Mouse (Mus musculus) kidney, postnatal 0 days (tissue): ENCODE data around the gene Clic3. TPM values are rescaled to one million over a fixed set of nuclear protein-coding genes. Genes with fewer than 3 reads are reported as not detected.
A peak's percentile ranks its signal among the peaks of the same experiment; 100 is the strongest.

Source experiments
- ATAC-seq: fragments of 200-750 bp; cut with Nextera tagmentation; replicated peaks from 2 replicates; pipeline ENCODE4 v1.8.0; 2017; ENCODE audit warnings: low read depth, moderate number of reproducible peaks, moderate TSS enrichment, moderate library complexity; ENCODE audit not compliant: low FRiP score
- DNase-seq: peaks from one replicate; pipeline ENCODE4 v3.0.0-alpha.2; 2016; ENCODE audit warnings: low spot score
- H3K27ac ChIP-seq: fragments of 300-500 bp; sonication (generic); 2 replicates; pipeline ENCODE4 v1.5.1; 2014; ENCODE audit warnings: mild to moderate bottlenecking
- H3K27me3 ChIP-seq: fragments of 300-500 bp; sonication (generic); 2 replicates; pipeline ENCODE4 v1.6.1; 2014; ENCODE audit warnings: low read length, mixed read lengths; ENCODE audit not compliant: insufficient read depth
- H3K36me3 ChIP-seq: fragments of 300-500 bp; sonication (generic); 2 replicates; pipeline ENCODE4 v1.6.1; 2014; ENCODE audit warnings: low read length, mixed read lengths; ENCODE audit not compliant: insufficient read depth
- H3K4me1 ChIP-seq: fragments of 300-500 bp; sonication (generic); replicated peaks from 2 replicates; pipeline ENCODE4 v1.6.1; 2014; ENCODE audit warnings: antibody characterized with exemption, low read length, mixed read lengths; ENCODE audit not compliant: insufficient read depth
- H3K4me2 ChIP-seq: fragments of 300-500 bp; sonication (generic); 2 replicates; pipeline ENCODE4 v1.6.1; 2014; ENCODE audit warnings: mild to moderate bottlenecking, low read length, moderate library complexity, mixed read lengths
- H3K4me3 ChIP-seq: fragments of 300-500 bp; sonication (generic); replicated peaks from 2 replicates; pipeline ENCODE4 v1.5.1; 2014; ENCODE audit warnings: low read depth, low read length
- H3K9ac ChIP-seq: fragments of 300-500 bp; sonication (generic); 2 replicates; pipeline ENCODE4 v1.6.1; 2014; ENCODE audit warnings: low read depth, low read length
- H3K9me3 ChIP-seq: fragments of 300-500 bp; sonication (generic); replicated peaks from 2 replicates; pipeline ENCODE4 v1.6.1; 2016; ENCODE audit warnings: low read length, inconsistent platforms, mixed read lengths
- CTCF ChIP-seq: IDR thresholded peaks from 2 replicates; pipeline ENCODE4 v1.5.1; 2016; ENCODE audit warnings: antibody characterized with exemption, low read depth, mild to moderate bottlenecking, moderate library complexity
- WGBS: fragments of 180-500 bp; shearing (Covaris S2); extraction: QIAGEN DNeasy Blood & Tissue Kit; methylation state at CpG from one replicate; pipeline ENCODE4 v1.1.7; 2014; 5-methylcytosine and 5-hydroxymethylcytosine counted together
- polyA plus RNA-seq: library from polyadenylated mRNA; unstranded; fragments of >200 nt; fragmentation: Nextera tagmentation; extraction: Ambion mirVana; gene quantifications from 2 replicates; pipeline ENCODE4 v1.2.1, GENCODE M21; 2015

Gene Clic3
- polyA plus RNA-seq, 1 experiment from 2014 or later: 10.3 TPM

DNA sequence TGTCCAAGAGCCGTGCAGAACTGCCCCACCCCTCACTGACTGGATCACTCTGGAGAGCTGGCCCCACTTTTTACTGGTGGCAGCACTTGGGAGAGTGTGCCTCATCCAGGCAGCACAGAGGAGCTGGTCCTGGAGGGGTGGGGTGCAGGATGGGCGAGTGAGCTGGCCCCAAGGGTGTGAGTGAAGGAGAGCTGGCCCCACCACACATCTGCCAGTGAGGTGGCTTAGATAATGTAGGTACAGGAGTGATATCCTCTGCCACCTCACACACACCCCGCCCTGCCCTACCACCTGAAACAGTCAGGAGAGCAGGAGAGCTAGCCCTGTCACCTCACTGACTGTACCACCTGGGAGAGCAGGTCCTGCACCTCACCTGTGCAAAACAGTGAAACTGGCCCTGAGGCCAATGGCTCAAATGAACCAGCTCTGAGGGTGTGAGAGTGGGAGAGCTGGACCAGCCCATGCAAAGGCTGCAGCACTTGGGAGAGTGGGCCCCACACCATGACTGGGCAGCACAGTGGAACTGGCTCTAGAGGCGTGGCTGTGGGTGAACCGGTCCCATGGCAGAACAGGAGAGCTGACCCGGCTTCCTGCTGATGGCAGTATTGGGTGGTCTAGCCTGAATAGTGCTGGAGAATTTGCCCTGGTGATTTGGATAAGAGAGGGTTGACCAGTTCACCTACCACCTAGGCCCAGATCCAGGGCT, 31.5 kb downstream of the Clic3 start:
- ATAC-seq: no peak

DNA sequence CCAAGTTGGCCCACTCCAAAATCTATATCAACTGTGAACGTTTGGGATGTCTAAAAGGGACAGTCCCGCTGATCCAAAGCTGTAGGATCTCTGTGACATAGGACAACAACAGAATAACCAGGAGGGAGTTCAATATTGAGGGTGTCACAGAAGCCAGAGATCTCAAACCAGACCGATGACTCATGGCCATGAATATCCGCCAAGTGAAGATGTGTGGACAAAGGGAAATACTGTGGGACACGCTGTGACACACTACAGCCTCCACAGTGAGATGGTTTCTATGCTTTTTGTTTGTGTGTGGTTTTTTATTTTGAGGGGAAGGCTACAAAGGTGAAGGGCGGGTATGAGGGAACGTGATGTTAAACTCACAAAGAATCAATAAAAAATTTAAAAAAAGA, 32.0 kb downstream of the Clic3 start:
- Histone ChIP-seq H3K9ac (no peak overlapping the region), H3K36me3 (no peaks in the 10 kb centered on the region), H3K9me3 (no peaks in the 10 kb centered on the region), H3K27ac (no peak overlapping the region), H3K27me3 (no peaks in the 10 kb centered on the region; the same call in 1 of the 2 replicates), H3K4me3 (no peak overlapping the region), H3K4me1 (no peaks in the 10 kb centered on the region), H3K4me2 (no peak overlapping the region)
- 79% methylated on average over 7 of the region's 7 CpGs for WGBS
- TF ChIP-seq CTCF: no peak
- no peak for ATAC-seq
- no peak for DNase-seq

More for the DNA sequence above, 31.5 kb downstream of the Clic3 start:
- Histone ChIP-seq H3K4me2 (no peak overlapping the region), H3K27ac (no peak overlapping the region), H3K9me3 (no peaks in the 10 kb centered on the region), H3K36me3 (no peaks in the 10 kb centered on the region), H3K9ac (no peak overlapping the region), H3K4me1 (no peaks in the 10 kb centered on the region), H3K27me3 (no peaks in the 10 kb centered on the region; the same call in 1 of the 2 replicates), H3K4me3 (no peak overlapping the region)
- WGBS: 62% methylated on average over 6 of the region's 6 CpGs
- TF ChIP-seq CTCF: no peak
- DNase-seq: no peak

DNA sequence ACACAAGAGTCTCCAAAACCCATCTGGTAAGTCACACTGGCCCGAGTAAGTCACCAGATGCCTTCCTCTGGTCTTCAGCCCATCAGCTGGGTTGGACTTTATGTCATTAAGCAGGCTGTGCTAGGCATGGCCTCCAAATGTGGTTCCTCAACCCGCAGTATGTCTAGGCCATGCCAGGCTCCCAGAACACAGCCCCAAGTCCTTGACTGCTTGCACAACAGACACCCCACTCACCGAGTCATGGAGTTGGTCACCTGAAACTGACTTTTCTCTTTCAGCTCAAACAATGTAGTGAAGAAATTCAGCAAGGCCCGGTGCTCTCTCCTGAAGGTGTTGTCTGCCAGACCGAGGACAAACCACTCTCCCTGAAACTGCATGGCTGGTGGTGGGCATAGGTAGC, 36.4 kb downstream of the Clic3 start:
- H3K27ac ChIP-seq: no peak overlapping the region
- no peak overlapping the region for H3K4me3 ChIP-seq
- DNase-seq (no peak), ATAC-seq (no peak)
- H3K27me3 ChIP-seq: no peaks in the 10 kb centered on the region
- TF ChIP-seq CTCF: no peak
- no peaks in the 10 kb centered on the region for H3K36me3 ChIP-seq
- no peak overlapping the region for H3K4me2 ChIP-seq
- H3K9me3 ChIP-seq: no peaks in the 10 kb centered on the region
- no peaks in the 10 kb centered on the region for H3K4me1 ChIP-seq
- no peak overlapping the region for H3K9ac ChIP-seq
- WGBS: 78% methylated on average over 5 of the region's 5 CpGs

DNA sequence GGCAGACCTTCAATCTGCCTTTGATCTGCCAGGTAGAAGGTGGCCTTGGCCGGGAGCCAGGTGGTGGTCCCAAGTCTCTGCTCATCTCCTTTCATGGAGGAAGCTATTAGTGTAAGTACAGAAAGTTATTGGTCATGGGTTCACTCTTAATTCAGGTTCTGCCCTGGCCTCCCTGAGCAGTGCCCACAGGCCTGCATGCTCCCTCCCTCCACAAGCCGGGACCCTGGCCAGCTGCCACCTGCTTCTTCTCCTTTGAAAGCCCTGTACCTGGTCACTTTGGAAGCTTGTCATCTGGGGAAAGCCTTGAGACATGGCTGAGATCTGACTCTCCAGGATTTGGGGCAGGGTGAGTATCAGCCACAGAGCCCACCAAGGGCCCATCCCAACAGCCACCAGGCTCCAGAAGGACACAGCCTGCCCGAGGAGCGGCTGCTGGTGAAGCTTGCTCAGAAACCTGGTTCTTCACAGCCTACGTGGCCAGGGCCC, 36.9 kb downstream of the Clic3 start, which contains the start of gene Lcn12:
Gene Lcn12 (minus strand): TSS at position 436 of the 486 bp plus-strand sequence.
- Histone ChIP-seq H3K9me3 (no peaks in the 10 kb centered on the region), H3K4me2 (no peak within 1 kb of the TSS), H3K27me3 (no peaks in the 10 kb centered on the region), H3K27ac (no peak within 1 kb of the TSS), H3K4me3 (no peak within 1 kb of the TSS), H3K4me1 (no peaks in the 10 kb centered on the region), H3K9ac (no peak within 1 kb of the TSS), H3K36me3 (no peaks in the 10 kb centered on the region)
- ATAC-seq (no peak), DNase-seq (no peak)
- TF ChIP-seq CTCF: no peak
- WGBS: 85% methylated on average over 5 of the region's 5 CpGs

DNA sequence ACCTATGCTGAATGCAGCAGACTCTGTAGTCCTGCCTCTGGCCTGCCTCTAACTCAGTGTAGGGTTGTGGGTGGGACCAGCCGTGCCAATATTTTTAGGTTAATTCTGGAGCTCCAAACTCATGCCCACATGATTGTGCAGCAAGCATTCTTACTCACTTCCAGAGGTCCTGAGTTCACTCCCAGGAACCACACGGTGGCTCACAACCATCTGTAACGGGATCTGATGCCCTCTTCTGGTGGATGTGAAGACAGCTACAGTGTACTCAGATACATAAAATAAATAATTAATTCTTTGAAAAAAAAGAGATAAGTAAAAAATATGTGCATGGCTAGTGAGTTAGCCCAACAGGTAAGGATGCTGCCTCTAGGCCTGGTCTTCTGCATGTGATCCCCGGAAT, 39.8 kb downstream of the Clic3 start:
- Histone ChIP-seq H3K4me1 (peaks cover 7% of the 10 kb centered on the region), H3K9me3 (no peaks in the 10 kb centered on the region), H3K4me2 (no peak overlapping the region), H3K36me3 (no peaks in the 10 kb centered on the region), H3K27ac (no peak overlapping the region), H3K27me3 (no peaks in the 10 kb centered on the region), H3K4me3 (no peak overlapping the region), H3K9ac (no peak overlapping the region)
- TF ChIP-seq CTCF: peak; percentile 83
- DNase-seq (peak; percentile 62), ATAC-seq (no peak)
- WGBS: 41% methylated on average over 4 of the region's 4 CpGs

DNA sequence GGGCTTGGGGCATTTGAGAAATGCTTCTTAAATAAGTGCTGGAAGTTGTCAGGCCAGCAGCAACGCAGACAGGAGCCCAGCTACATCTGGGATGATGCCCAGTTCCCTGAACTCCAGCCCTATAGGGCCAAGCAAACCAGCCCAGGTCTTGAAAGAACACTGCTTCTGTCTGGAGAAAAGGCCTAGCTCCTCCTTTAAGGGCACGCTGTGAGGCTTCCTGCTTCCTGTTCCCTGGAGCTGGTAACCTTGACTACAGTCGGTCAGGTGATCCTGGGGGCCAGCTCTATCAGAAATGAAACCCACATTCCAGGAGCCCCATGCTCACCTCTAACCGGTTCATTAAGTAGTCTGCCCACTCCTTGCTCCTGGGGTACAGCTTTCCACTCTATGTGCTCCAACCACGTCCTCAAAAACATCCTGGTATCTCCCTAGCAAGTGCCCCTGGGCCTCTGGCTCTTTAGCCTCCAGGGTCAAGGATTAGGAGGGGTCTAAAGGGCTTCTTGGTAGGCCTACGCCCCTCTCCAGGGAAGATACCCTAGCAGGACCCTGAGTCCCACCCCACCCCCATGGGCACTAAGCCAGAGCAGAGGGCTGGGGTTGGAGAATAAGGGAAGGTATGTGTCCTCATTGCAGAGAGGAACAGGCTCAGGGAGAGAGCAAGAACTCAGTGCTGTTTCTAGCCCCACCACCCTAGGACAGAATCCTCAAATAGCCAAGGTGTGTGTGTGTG, 41.4 kb downstream of the Clic3 start:
- H3K27me3 ChIP-seq: no peaks in the 10 kb centered on the region
- DNase-seq: peak; percentile 56
- H3K27ac ChIP-seq: peak overlapping the region; percentile 83
- TF ChIP-seq CTCF: no peak
- no peak overlapping the region for H3K4me2 ChIP-seq
- H3K36me3 ChIP-seq: 0 out of 2 replicates have a peak, but pooled peaks cover 5% of the 10 kb centered on the region
- WGBS: 43% methylated on average over 6 of the region's 6 CpGs
- H3K4me3 ChIP-seq: no peak overlapping the region
- 0 out of 2 replicates have a peak overlapping the region, but pooled peaks have one; percentile 35 for H3K9ac ChIP-seq
- ATAC-seq: no peak; the same call in 1 of the 2 replicates
- H3K9me3 ChIP-seq: no peaks in the 10 kb centered on the region
- peaks cover 15% of the 10 kb centered on the region for H3K4me1 ChIP-seq
